Mouse (Mus musculus) limb, embryonic 11.5 days (tissue): ENCODE data around the gene Hoxb8. TPM values are rescaled to one million over a fixed set of nuclear protein-coding genes. Genes with fewer than 3 reads are reported as not detected.

ENCODE experiments used
- ATAC-seq: fragments of 200-750 bp; cut with Nextera tagmentation; 2 replicates; pipeline ENCODE4 v1.8.0; 2017; ENCODE audit warnings: low read depth; ENCODE audit not compliant: insufficient number of reproducible peaks, low FRiP score, low TSS enrichment
- DNase-seq: peaks from one replicate; pipeline ENCODE4 v3.0.0-alpha.2; 2015; ENCODE audit warnings: low spot score
- H3K27ac ChIP-seq: fragments of 300-500 bp; sonication (generic); replicated peaks from 2 replicates; pipeline ENCODE4 v1.5.1; 2014; ENCODE audit warnings: low read depth, mild to moderate bottlenecking, low read length
- H3K27me3 ChIP-seq: fragments of 300-500 bp; sonication (generic); 2 replicates; pipeline ENCODE4 v1.6.1; 2014; ENCODE audit warnings: mild to moderate bottlenecking, low read length, mixed read lengths; ENCODE audit not compliant: control insufficient read depth, insufficient read depth
- H3K36me3 ChIP-seq: fragments of 300-500 bp; sonication (generic); 2 replicates; pipeline ENCODE4 v1.6.1; 2014; ENCODE audit warnings: mild to moderate bottlenecking, low read length, moderate library complexity, mixed read lengths; ENCODE audit not compliant: control insufficient read depth, insufficient read depth
- H3K4me1 ChIP-seq: fragments of 300-500 bp; sonication (generic); 2 replicates; pipeline ENCODE4 v1.6.1; 2014; ENCODE audit warnings: low read length, mixed read lengths; ENCODE audit not compliant: control insufficient read depth, insufficient read depth
- H3K4me2 ChIP-seq: fragments of 300-500 bp; sonication (generic); 2 replicates; pipeline ENCODE4 v1.6.1; 2014; ENCODE audit warnings: low read depth, mild to moderate bottlenecking, moderate library complexity; ENCODE audit not compliant: severe bottlenecking
- H3K4me3 ChIP-seq: fragments of 300-500 bp; sonication (generic); 2 replicates; pipeline ENCODE4 v1.5.1; 2014; ENCODE audit warnings: low read depth, low read length
- H3K9ac ChIP-seq: fragments of 300-500 bp; sonication (generic); 2 replicates; pipeline ENCODE4 v1.6.1; 2014; ENCODE audit warnings: mild to moderate bottlenecking, low read length
- H3K9me3 ChIP-seq: fragments of 300-500 bp; sonication (generic); 2 replicates; pipeline ENCODE4 v1.6.1; 2016; ENCODE audit warnings: low read length; ENCODE audit not compliant: control insufficient read depth
- WGBS: fragments of 180-500 bp; shearing (Covaris S2); extraction: QIAGEN DNeasy Blood & Tissue Kit; methylation state at CpG from one replicate; pipeline ENCODE4 v1.1.7; 2014; 5-methylcytosine and 5-hydroxymethylcytosine counted together
- polyA plus RNA-seq: library from polyadenylated mRNA; unstranded; fragments of >200 nt; fragmentation: Nextera tagmentation; extraction: Ambion mirVana; gene quantifications from 2 replicates; pipeline ENCODE4 v1.2.1, GENCODE M21; 2014

Hoxb8 gene
- polyA plus RNA-seq, 1 experiment from 2014 or later, result 0.89 TPM

GRCm38 (mm10) chr11:96255111-96255995 is 26.4 kb upstream of the Hoxb8 start:
- 1% methylated on average over 39 of the region's 39 CpGs for WGBS
- ATAC-seq, result no peak
- H3K27ac ChIP-seq, result no peak overlapping the region
- no peaks in the 10 kb centered on the region for H3K9me3 ChIP-seq
- peak; percentile 55 for DNase-seq
- H3K36me3 ChIP-seq, result no peaks in the 10 kb centered on the region
- peak overlapping the region; percentile 22; the same call in 1 of the 2 replicates for H3K9ac ChIP-seq
- peak overlapping the region; percentile 18 for H3K4me2 ChIP-seq
- H3K4me3 ChIP-seq, result no peak overlapping the region
- peaks cover 12% of the 10 kb centered on the region for H3K4me1 ChIP-seq
- H3K27me3 ChIP-seq, result peaks cover 80% of the 10 kb centered on the region

GRCm38 (mm10) chr11:96255996-96256445 is 25.7 kb upstream of the Hoxb8 start:
- H3K9me3 ChIP-seq, result no peaks in the 10 kb centered on the region
- ATAC-seq (no peak), DNase-seq (peak; percentile 47)
- H3K9ac ChIP-seq, result no peak overlapping the region
- H3K36me3 ChIP-seq, result no peaks in the 10 kb centered on the region
- H3K4me1 ChIP-seq, result peaks cover 16% of the 10 kb centered on the region
- H3K4me2 ChIP-seq, result no peak overlapping the region; the same call in 1 of the 2 replicates
- no peak overlapping the region for H3K4me3 ChIP-seq
- H3K27ac ChIP-seq, result no peak overlapping the region
- 2% methylated on average over 14 of the region's 14 CpGs for WGBS
- H3K27me3 ChIP-seq, result peaks cover 80% of the 10 kb centered on the region

GRCm38 (mm10) chr11:96257141-96257540 is 24.6 kb upstream of the Hoxb8 start:
- WGBS, result 28% methylated on average over 2 of the region's 2 CpGs
- ATAC-seq (no peak), DNase-seq (no peak)
- Histone ChIP-seq H3K9ac (no peak overlapping the region), H3K36me3 (no peaks in the 10 kb centered on the region), H3K27me3 (peaks cover 77% of the 10 kb centered on the region), H3K27ac (no peak overlapping the region), H3K9me3 (no peaks in the 10 kb centered on the region), H3K4me3 (no peak overlapping the region), H3K4me1 (peaks cover 16% of the 10 kb centered on the region), H3K4me2 (no peak overlapping the region)

GRCm38 (mm10) chr11:96259038-96259437 is 22.7 kb upstream of the Hoxb8 start:
- no peak overlapping the region for H3K27ac ChIP-seq

GRCm38 (mm10) chr11:96259511-96259910 is 22.2 kb upstream of the Hoxb8 start:
- peaks cover 82% of the 10 kb centered on the region for H3K27me3 ChIP-seq
- no peak overlapping the region for H3K27ac ChIP-seq
- no peak for ATAC-seq
- H3K4me3 ChIP-seq, result no peak overlapping the region
- H3K9ac ChIP-seq, result no peak overlapping the region
- no peak overlapping the region for H3K4me2 ChIP-seq
- H3K4me1 ChIP-seq, result peaks cover 13% of the 10 kb centered on the region
- no peaks in the 10 kb centered on the region for H3K36me3 ChIP-seq
- H3K9me3 ChIP-seq, result no peaks in the 10 kb centered on the region
- no peak for DNase-seq
- WGBS, result 5% methylated on average over 1 of the region's 1 CpGs

More at GRCm38 (mm10) chr11:96259038-96259437, 22.7 kb upstream of the Hoxb8 start:
- H3K9me3 ChIP-seq, result no peaks in the 10 kb centered on the region
- H3K9ac ChIP-seq, result no peak overlapping the region
- ATAC-seq (no peak), DNase-seq (peak; percentile 28)
- H3K4me3 ChIP-seq, result no peak overlapping the region
- 7% methylated on average over 2 of the region's 2 CpGs for WGBS
- H3K36me3 ChIP-seq, result no peaks in the 10 kb centered on the region
- H3K27me3 ChIP-seq, result peaks cover 82% of the 10 kb centered on the region
- H3K4me2 ChIP-seq, result no peak overlapping the region
- H3K4me1 ChIP-seq, result peaks cover 13% of the 10 kb centered on the region

GRCm38 (mm10) chr11:96260310-96260970 is 21.3 kb upstream of the Hoxb8 start:
- Histone ChIP-seq H3K4me3 (no peak overlapping the region), H3K9ac (no peak overlapping the region), H3K4me2 (peak overlapping the region; percentile 22; the same call in 1 of the 2 replicates), H3K9me3 (no peaks in the 10 kb centered on the region), H3K27me3 (peaks cover 76% of the 10 kb centered on the region), H3K36me3 (no peaks in the 10 kb centered on the region), H3K4me1 (peaks cover 13% of the 10 kb centered on the region), H3K27ac (no peak overlapping the region)
- DNase-seq (peak; percentile 75), ATAC-seq (no peak)
- 1% methylated on average over 23 of the region's 23 CpGs for WGBS

GRCm38 (mm10) chr11:96261323-96261890 is 20.3 kb upstream of the Hoxb8 start:
- DNase-seq (peak; percentile 93), ATAC-seq (no peak)
- no peak overlapping the region for H3K9ac ChIP-seq
- H3K4me2 ChIP-seq, result no peak overlapping the region
- no peaks in the 10 kb centered on the region for H3K9me3 ChIP-seq
- no peak overlapping the region for H3K4me3 ChIP-seq
- H3K27ac ChIP-seq, result no peak overlapping the region
- peaks cover 10% of the 10 kb centered on the region for H3K4me1 ChIP-seq
- no peaks in the 10 kb centered on the region for H3K36me3 ChIP-seq
- under 1% methylated on average over 24 of the region's 24 CpGs for WGBS
- H3K27me3 ChIP-seq, result peaks cover 73% of the 10 kb centered on the region

GRCm38 (mm10) chr11:96262262-96262830 is 19.4 kb upstream of the Hoxb8 start:
- H3K4me3 ChIP-seq, result no peak overlapping the region
- 14% methylated on average over 6 of the region's 6 CpGs for WGBS
- ATAC-seq (no peak), DNase-seq (peak; percentile 23)
- H3K9me3 ChIP-seq, result no peaks in the 10 kb centered on the region
- no peak overlapping the region for H3K4me2 ChIP-seq
- H3K27me3 ChIP-seq, result peaks cover 76% of the 10 kb centered on the region
- H3K4me1 ChIP-seq, result peaks cover 10% of the 10 kb centered on the region
- H3K27ac ChIP-seq, result no peak overlapping the region
- H3K36me3 ChIP-seq, result no peaks in the 10 kb centered on the region
- H3K9ac ChIP-seq, result no peak overlapping the region
